Mouse (Mus musculus) urinary bladder, postnatal 36 days (tissue): Measurements from ENCODE around the gene Aco2.
"Not testable (repeated sequence)": the region's sequence is repeated elsewhere in the genome, so short reads cannot be mapped to it uniquely, and the experiment has no call there.

ENCODE experiments used
- DNase-seq, 2 experiments: peaks; one replicate each; pipeline ENCODE4 v3.0.0; 2022; ENCODE audit warnings: low spot score in 2 of 2, mixed read lengths in 1 of 2

The Aco2 gene

GRCm38 (mm10) chr15:81871604-81872261 lies 376 bp upstream of the Aco2 start, which contains the start of gene Phf5a:
Gene Phf5a, minus strand, starts transcription at chr15:81871911.
- peak; percentile 72 to 82 for DNase-seq

- DNase-seq = no peak
Observed at GRCm38 (mm10) chr15:81879531-81880401, 7.7 kb downstream of the Aco2 start.

GRCm38 (mm10) chr15:81882348-81882747 lies 10.2 kb downstream of the Aco2 start:
- no peak for DNase-seq

- no peak for DNase-seq
Observed at GRCm38 (mm10) chr15:81885418-81885934, 13.4 kb downstream of the Aco2 start.

- no peak for DNase-seq
Observed at GRCm38 (mm10) chr15:81886795-81887550, 14.9 kb downstream of the Aco2 start.

GRCm38 (mm10) chr15:81889175-81889574 lies 17.1 kb downstream of the Aco2 start:
- no peak for DNase-seq

GRCm38 (mm10) chr15:81891140-81891802 lies 19.2 kb downstream of the Aco2 start:
- DNase-seq = no peak

GRCm38 (mm10) chr15:81891822-81892580 lies 19.9 kb downstream of the Aco2 start:
- DNase-seq = no peak

- DNase-seq = no peak
Observed at GRCm38 (mm10) chr15:81894002-81894401, 21.9 kb downstream of the Aco2 start.

- no peak for DNase-seq
Observed at GRCm38 (mm10) chr15:81896407-81896806, 24.3 kb downstream of the Aco2 start.

- no peak for DNase-seq
Observed at GRCm38 (mm10) chr15:81897607-81898285, 25.6 kb downstream of the Aco2 start.

GRCm38 (mm10) chr15:81898751-81899150 lies 26.6 kb downstream of the Aco2 start:
- no peak for DNase-seq

GRCm38 (mm10) chr15:81904939-81905338 lies 32.8 kb downstream of the Aco2 start:
- peak; percentile 44 to 61 for DNase-seq

GRCm38 (mm10) chr15:81907953-81908352 lies 35.8 kb downstream of the Aco2 start:
- no peak for DNase-seq

GRCm38 (mm10) chr15:81908767-81909166 lies 36.7 kb downstream of the Aco2 start:
- not testable (repeated sequence) for DNase-seq

GRCm38 (mm10) chr15:81912498-81912897 lies 40.4 kb downstream of the Aco2 start:
- DNase-seq = no peak

GRCm38 (mm10) chr15:81914668-81915067 lies 42.6 kb downstream of the Aco2 start:
- DNase-seq = no peak

- DNase-seq = no peak
Observed at GRCm38 (mm10) chr15:81915663-81916062, 43.6 kb downstream of the Aco2 start.

- DNase-seq = no peak
Observed at GRCm38 (mm10) chr15:81917201-81917600, 45.1 kb downstream of the Aco2 start.
